Mouse (Mus musculus) lung, adult 2 months (tissue): ENCODE measurements around the gene Satb2.

Source experiments
- CTCF ChIP-seq: fragments of 200-500 bp; IDR thresholded peaks from 2 replicates; pipeline ENCODE4 v1.5.1; 2011; ENCODE audit warnings: mild to moderate bottlenecking, low read length, control low read depth; ENCODE audit not compliant: insufficient read depth
- POLR2A ChIP-seq: fragments of 200-500 bp; IDR thresholded peaks from 2 replicates; pipeline ENCODE4 v1.6.1; 2011; ENCODE audit warnings: low read depth, mild to moderate bottlenecking, control low read depth, low read length, borderline replicate concordance; ENCODE audit errors: extremely low read depth

DNA sequence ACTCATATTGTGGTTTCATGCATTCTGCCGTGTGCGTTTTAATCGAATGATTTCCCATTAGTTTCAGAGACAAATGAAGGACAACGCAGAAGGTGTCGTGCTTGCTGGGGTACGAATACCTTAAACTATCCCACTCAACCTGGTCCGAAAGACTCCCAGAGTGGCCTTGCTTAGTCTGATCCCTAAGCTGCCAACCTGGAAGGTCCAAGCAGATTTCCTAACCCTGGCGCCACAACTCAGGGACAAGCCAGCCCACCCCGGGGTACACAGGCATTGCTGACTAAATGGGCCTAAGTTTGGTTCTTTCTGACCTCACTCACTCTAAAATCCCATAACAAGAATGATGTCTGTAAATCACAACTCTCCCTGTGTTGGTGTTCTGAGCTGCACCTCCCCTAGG, 132.1 kb downstream of the Satb2 start:
- no peak for TF ChIP-seq CTCF
- no peak for TF ChIP-seq POLR2A
